Mouse (Mus musculus) heart, postnatal 14 days (tissue): ENCODE measurements around the gene Samd4b. TPM values are rescaled to one million over a fixed set of nuclear protein-coding genes. Genes with fewer than 3 reads are reported as not detected.

Source experiments
- microRNA-seq, 2 experiments: library from miRNA; unstranded; fragments of <30 nt; microRNA quantifications; one replicate each; pipeline ENCODE4 v1.2.0; 2021 to 2022
- total RNA-seq, 2 experiments: library from RNA; stranded (reverse); gene quantifications; 2 replicates each; pipeline ENCODE4 v1.2.3; 2021

Gene Samd4b
- total RNA-seq, 2 experiments from 2014 or later: 32.1 to 32.4 TPM

Small RNA genes lying within 50 kb of the gene (microRNA-seq; reads per million reads assigned to microRNA genes)
- gene Mir7049: 0.36 to 0.81 reads per million in 2 experiments

Other genes with a start within 250 kb of the Samd4b start
- gene Rps16, start 247.5 kb downstream of the Samd4b start, total RNA-seq: 100 to 1,000 TPM; 540 to 612 TPM
- 10 to 100 TPM; 32.1 to 32.5 TPM for gene Plekhg2, start 225.5 kb downstream of the Samd4b start, total RNA-seq
- gene Zfp36, start 217.9 kb downstream of the Samd4b start, total RNA-seq: 10 to 100 TPM; 25.7 to 27.6 TPM
- gene Med29, start 205.4 kb downstream of the Samd4b start, total RNA-seq: 10 to 100 TPM; 18.4 to 19.9 TPM
- 10 to 100 TPM; 46.2 to 47.7 TPM for gene Paf1, start 205.2 kb downstream of the Samd4b start, total RNA-seq
- 10 to 100 TPM in 1 of 2 experiments, 1 to 10 TPM in 1; 8.1 to 18.8 TPM for gene Gmfg, start 160.7 kb downstream of the Samd4b start, total RNA-seq
- 1 to 10 TPM in 1 of 2 experiments, under 1 TPM in 1; 0.69 to 1.1 TPM for gene Lrfn1, start 146.2 kb downstream of the Samd4b start, total RNA-seq
- gene Ifnl2, start 87.7 kb downstream of the Samd4b start, total RNA-seq: not detected
- not detected for gene Ifnl3, start 75.3 kb downstream of the Samd4b start, total RNA-seq
- gene Sycn, start 57.3 kb downstream of the Samd4b start, total RNA-seq: not detected
- gene Nccrp1, start 50.9 kb downstream of the Samd4b start, total RNA-seq: not detected
- 1 to 10 TPM; 8.5 to 9.9 TPM for gene Pak4, start within 50 bp of the Samd4b start, total RNA-seq
- not detected for gene Acp7, start 33.2 kb upstream of the Samd4b start, total RNA-seq
- gene Fbxo27, start 94.7 kb upstream of the Samd4b start, total RNA-seq: under 1 TPM; 0.17 to 0.62 TPM
- under 1 TPM; 0.44 to 0.74 TPM for gene Fbxo17, start 118.7 kb upstream of the Samd4b start, total RNA-seq
- gene Mrps12, start 143.7 kb upstream of the Samd4b start, total RNA-seq: 10 to 100 TPM; 55.6 to 55.9 TPM
- gene Sars2, start 143.8 kb upstream of the Samd4b start, total RNA-seq: 10 to 100 TPM; 14.1 to 16.3 TPM
- not detected for gene Ccer2, start 158.0 kb upstream of the Samd4b start, total RNA-seq
- 10 to 100 TPM; 71.6 to 75.1 TPM for gene Sirt2, start 168.6 kb upstream of the Samd4b start, total RNA-seq
- 10 to 100 TPM; 15.9 to 18.0 TPM for gene Nfkbib, start 169.4 kb upstream of the Samd4b start, total RNA-seq
- 1 to 10 TPM; 2.2 to 4.0 TPM for gene Rinl, start 190.8 kb upstream of the Samd4b start, total RNA-seq
- gene Hnrnpl, start 210.4 kb upstream of the Samd4b start, total RNA-seq: 100 to 1,000 TPM; 314 to 317 TPM
- 1,000 to 10,000 TPM; 1,375 to 1,408 TPM for gene Ech1, start 227.1 kb upstream of the Samd4b start, total RNA-seq
- gene Lgals4, start 235.7 kb upstream of the Samd4b start, total RNA-seq: 10 to 100 TPM; 38.7 to 51.1 TPM